Mouse (Mus musculus) adipocyte (in vitro differentiated cells): Measurements from ENCODE around the gene Tcf12.
A peak's percentile ranks its signal among the peaks of the same experiment; 100 is the strongest.

Experiments used
- DNase-seq: peaks from one replicate; pipeline ENCODE4 v3.0.0-alpha.2; 2016; ENCODE audit warnings: low spot score

The Tcf12 gene

GRCm38 (mm10) chr9:71835203-71835815, 276.4 kb downstream of the Tcf12 start:
- no peak for DNase-seq

- DNase-seq, result no peak
These were observed 277.0 kb downstream of the Tcf12 start for GRCm38 (mm10) chr9:71834707-71835106.

- DNase-seq, result peak; percentile 59
These were observed 279.6 kb downstream of the Tcf12 start for GRCm38 (mm10) chr9:71831756-71832699.

- no peak for DNase-seq
These were observed 280.7 kb downstream of the Tcf12 start for GRCm38 (mm10) chr9:71830994-71831393.

DNA sequence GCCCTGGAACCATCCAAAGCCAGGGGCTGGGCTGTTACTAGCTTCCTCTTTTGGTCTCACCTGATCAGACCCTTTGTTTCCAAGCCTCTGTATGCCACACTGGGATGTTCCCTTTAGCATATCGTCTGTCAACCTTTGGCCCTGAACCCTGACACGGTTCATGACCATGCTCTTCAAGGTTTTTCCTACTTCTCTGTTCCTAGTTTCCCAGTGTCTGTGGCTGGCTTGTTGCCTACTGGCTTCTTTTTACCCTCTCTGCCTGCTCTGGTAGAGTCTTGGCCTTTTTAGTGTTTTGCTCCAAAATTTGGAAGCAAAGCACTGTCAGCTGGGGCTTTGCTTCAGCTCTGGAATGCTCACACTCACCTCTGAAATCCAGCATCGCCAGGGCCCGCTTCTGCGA, 281.3 kb downstream of the Tcf12 start:
- peak; percentile 59 for DNase-seq

DNA sequence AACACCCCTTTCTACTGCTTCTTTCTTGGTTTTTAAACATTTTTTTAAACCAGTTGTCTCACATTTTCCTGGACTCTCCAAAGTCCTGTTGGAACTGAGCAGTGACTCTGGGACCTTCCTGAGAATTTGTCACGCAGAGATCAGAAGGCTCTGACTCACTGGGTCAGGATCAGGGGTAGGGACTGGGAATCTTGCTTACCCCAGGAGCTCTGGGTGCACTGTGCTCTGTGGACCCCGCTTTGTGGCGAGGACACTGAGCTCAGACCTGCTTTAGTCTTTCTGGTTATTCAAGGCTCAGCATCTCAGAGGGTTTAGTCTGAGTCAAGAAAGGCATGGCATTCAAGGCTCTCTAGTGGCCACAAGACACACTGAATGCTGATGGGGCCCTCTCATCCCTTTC, 281.9 kb downstream of the Tcf12 start:
- DNase-seq, result no peak

GRCm38 (mm10) chr9:71829137-71829536, 282.5 kb downstream of the Tcf12 start:
- DNase-seq, result no peak

DNA sequence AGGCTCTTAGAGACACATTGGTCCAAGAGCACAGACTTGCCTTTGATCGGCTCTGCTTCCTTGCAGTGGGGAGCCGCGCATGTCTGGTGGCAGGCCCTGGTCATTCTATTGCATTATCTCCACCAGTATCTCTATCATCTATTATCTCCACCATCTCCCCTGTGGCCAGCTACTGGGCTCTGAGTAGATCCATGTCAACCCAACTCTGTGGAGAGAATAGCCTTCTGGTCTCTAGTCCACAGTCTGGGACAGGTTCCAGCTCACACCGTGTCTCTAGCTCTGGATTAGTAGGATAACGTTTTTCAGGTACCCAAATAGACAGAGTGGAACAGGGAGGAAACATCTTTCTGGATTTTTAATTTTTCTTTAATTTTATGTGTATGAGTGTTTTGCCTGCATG, 284.3 kb downstream of the Tcf12 start:
- no peak for DNase-seq

DNA sequence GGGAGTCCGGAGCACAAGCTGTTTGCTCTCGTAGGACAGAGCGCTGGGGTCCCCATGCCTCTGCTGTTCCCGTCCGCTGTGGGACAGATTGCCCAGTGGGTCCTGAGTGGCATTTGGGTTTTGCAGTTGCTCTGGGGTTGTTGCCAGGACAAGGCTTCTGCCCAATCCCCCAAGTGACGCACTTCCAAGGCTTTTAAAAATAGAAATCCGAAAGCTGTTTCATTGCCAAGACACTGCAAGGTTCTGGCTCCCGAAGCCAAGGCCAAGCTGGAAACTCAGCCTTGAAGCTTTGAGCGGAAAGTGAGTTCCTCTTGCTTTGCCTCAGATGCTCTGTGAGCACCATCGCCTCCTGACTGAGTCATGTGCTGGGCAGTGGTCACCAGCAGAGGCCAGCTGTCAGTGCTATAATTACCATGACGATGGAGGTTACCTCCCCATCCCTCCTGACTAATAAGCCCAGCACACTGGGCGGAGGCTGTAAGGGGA, 285.6 kb downstream of the Tcf12 start:
- peak; percentile 84 for DNase-seq

DNA sequence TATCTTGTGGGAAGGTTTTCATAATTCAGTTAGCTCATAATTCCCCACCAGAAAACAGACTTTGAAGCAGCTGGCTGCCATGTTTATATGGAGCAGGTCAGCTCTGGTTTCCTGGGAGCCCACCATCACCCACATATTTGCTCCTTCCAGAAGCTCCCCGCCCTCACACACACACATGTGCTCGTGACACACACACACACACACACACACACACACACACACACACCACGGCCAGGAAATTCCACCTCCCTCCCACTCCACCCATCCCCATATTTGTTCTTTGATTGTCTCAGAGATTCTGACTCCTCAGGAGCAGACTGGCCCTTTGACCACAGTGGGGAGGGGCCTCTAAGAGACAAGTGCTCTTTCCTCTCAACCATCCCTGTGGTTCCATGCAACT, 289.7 kb downstream of the Tcf12 start:
- DNase-seq, result no peak

- no peak for DNase-seq
These were observed 293.2 kb downstream of the Tcf12 start for GRCm38 (mm10) chr9:71818453-71818852.

DNA sequence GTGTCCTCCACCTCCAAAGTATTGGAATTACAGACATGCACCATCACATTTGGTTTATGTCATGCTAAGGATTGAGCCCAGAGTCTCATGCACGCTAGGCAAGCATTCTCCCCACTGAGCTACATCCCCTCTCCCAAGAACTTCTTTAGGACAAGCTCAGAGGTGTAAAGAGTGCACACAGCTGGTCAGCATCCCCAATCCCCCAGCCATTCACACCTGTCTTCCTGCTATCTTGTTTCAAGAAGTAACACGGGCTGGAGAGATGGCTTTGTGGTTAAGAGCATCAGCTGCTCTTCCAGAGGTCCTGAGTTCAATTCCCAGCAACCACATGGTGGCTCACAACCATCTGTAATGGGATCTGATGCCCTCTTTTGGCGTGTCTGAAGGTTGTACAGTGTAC, 295.6 kb downstream of the Tcf12 start:
- DNase-seq, result no peak

DNA sequence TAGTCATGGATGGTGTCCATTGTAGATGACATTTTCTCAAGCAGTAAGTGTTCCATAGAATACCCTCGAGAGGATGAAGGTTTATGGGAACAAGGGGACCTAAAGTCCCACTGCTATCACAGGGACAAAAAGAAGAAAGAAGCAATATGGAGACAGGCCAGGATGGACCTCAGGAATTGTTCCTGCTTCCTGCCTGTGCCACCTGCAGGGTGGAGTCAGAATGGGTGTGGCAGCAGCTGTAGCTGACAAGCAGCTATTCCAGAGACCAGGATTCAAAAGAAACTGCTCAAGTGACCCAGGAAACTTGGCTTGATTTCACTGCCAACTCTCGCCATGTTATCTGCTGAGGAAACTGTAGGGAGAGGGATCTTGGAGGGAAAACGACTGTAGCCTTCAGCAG, 298.1 kb downstream of the Tcf12 start:
- no peak for DNase-seq

DNA sequence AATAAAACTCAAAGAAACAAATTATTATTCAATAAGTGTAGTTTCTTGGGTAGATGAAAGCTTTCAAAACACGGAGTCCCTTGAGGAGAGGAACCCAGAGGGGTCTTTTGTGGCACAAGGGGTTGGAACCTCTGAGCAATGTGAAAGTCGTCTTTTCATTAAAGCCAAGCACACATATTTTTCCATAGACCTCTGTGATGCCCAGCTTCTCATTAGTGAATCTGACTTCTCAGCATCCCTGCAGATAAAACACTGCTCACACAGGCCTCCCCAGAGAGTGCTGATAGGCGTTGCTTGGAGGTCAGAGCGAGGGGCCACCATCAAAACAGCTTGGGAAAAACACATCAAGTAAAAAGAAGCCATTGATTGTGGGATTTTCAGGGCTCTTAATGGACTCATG, 298.8 kb downstream of the Tcf12 start:
- no peak for DNase-seq

DNA sequence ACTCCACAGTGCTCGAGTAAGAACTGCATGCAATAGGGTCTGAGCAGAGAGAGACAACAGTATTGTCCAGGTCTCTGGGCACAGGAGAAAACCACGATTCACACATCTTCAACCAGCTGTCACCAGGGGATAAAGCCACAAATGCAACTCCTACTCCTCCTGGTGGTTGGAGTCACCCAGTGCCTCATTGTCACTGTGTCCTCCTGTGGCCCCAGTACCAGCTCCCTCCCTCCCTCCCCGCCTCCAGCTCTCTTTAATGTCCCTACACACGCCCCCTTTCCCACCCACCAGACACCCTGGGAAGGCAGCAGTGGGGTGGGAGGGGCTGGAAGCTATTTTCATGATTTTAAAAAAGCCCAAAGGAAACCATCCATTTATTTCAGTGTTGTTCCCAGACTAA, 299.3 kb downstream of the Tcf12 start:
- DNase-seq, result no peak

GRCm38 (mm10) chr9:71811404-71811803, 300.3 kb downstream of the Tcf12 start:
- no peak for DNase-seq

- DNase-seq, result no peak
These were observed 300.9 kb downstream of the Tcf12 start for GRCm38 (mm10) chr9:71810723-71811122.

DNA sequence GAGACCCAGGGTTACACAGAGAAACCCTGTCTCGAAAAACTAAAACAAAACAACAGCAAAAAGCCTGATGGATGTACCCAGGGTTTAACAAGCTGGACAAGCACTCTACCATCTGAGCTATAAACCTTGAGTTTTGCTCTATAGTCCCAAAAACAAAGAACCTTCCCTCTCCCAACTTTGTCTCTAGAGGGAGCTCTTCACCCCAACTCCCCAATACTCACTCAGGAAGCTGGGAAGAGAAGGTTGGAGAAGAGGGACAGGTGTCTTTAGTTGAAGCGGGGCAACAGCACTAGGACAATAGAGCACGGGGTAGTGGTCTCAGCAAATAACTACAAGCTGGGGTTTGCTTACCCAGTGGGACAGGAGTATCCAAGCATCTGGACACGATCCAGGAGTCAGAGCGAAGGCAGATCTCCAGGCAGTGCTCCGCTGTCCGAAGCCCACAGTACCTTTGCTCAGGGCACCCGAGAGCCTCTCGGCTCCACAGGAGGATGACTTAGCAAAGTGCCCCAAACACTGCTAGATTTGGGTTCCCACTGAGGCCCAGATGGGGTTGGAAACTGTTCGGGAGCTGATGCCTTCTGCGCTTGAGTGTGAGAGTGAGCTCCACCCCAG, 302.9 kb downstream of the Tcf12 start:
- DNase-seq, result peak; percentile 69

DNA sequence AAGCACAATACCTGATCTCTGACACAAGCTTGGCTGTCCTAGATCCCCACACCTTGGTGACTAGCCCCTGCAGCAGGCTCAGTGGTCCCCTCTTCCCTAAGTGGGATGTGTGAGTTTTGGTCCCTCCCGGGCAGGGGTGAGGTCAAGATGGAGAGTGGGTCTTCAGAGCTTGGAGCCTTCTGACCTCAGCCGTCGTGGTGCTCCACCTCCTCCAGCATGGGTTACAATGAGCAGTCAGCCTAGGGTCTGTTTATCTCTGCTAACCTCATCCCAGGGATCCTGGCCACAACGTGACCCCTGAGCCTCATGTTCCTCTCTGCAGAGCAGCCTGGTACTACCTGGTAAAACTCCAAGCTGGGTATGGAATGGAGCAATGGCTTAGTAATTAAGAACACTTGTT, 303.9 kb downstream of the Tcf12 start:
- no peak for DNase-seq

GRCm38 (mm10) chr9:71806422-71806805, 305.3 kb downstream of the Tcf12 start:
- peak; percentile 84 for DNase-seq

- peak; percentile 35 for DNase-seq
These were observed 305.8 kb downstream of the Tcf12 start for GRCm38 (mm10) chr9:71805646-71806421.

DNA sequence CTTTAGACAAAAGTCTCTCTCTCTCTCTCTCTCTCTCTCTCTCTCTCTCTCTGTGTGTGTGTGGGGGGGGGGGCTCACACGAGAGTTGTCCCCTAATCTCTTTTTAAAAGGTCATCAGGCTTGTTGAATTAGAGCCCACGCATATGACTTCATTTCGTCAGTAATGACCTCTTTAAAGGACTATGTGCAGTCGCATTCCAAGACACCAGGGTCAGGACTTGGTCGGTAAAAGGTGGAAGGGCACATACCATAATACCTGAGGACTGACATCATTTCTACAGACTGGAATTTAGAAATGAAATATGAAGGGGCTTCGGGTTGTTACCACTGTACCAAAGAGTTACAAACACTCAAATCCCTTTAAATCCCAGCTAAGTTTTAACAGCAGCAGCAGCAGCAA, 307.6 kb downstream of the Tcf12 start:
- no peak for DNase-seq
